Mouse (Mus musculus) neural tube, embryonic 11.5 days (tissue): ENCODE data around the gene Gse1. TPM values are rescaled to one million over a fixed set of nuclear protein-coding genes. Genes with fewer than 3 reads are reported as not detected.

Experiments
- ATAC-seq: fragments of 200-750 bp; cut with Nextera tagmentation; 2 replicates; pipeline ENCODE4 v1.8.0; 2017; ENCODE audit warnings: moderate number of reproducible peaks, mild to moderate bottlenecking, moderate TSS enrichment, moderate library complexity; ENCODE audit not compliant: insufficient read depth, low FRiP score, low TSS enrichment
- DNase-seq: peaks from one replicate; pipeline ENCODE4 v3.0.0-alpha.2; 2015; ENCODE audit warnings: low spot score
- H3K27ac ChIP-seq: fragments of 300-500 bp; sonication (generic); 2 replicates; pipeline ENCODE4 v1.5.1; 2014; ENCODE audit warnings: low read depth, mild to moderate bottlenecking, low read length
- H3K27me3 ChIP-seq: fragments of 300-500 bp; sonication (generic); 2 replicates; pipeline ENCODE4 v1.6.1; 2014; ENCODE audit warnings: mild to moderate bottlenecking, low read length, mixed read lengths; ENCODE audit not compliant: control insufficient read depth, insufficient read depth
- H3K36me3 ChIP-seq: fragments of 300-500 bp; sonication (generic); 2 replicates; pipeline ENCODE4 v1.6.1; 2014; ENCODE audit warnings: mild to moderate bottlenecking, low read length, moderate library complexity, mixed read lengths; ENCODE audit not compliant: control insufficient read depth, insufficient read depth
- H3K4me1 ChIP-seq: fragments of 300-500 bp; sonication (generic); 2 replicates; pipeline ENCODE4 v1.6.1; 2014; ENCODE audit warnings: low read length, mixed read lengths; ENCODE audit not compliant: control insufficient read depth, insufficient read depth
- H3K4me2 ChIP-seq: fragments of 300-500 bp; sonication (generic); 2 replicates; pipeline ENCODE4 v1.6.1; 2014; ENCODE audit warnings: low read depth, mild to moderate bottlenecking, moderate library complexity
- H3K4me3 ChIP-seq: fragments of 300-500 bp; sonication (generic); 2 replicates; pipeline ENCODE4 v1.5.1; 2014; ENCODE audit warnings: low read depth, low read length
- H3K9ac ChIP-seq: fragments of 300-500 bp; sonication (generic); 2 replicates; pipeline ENCODE4 v1.6.1; 2014; ENCODE audit warnings: mild to moderate bottlenecking, low read length
- H3K9me3 ChIP-seq: fragments of 300-500 bp; sonication (generic); 2 replicates; pipeline ENCODE4 v1.6.1; 2016; ENCODE audit warnings: low read length; ENCODE audit not compliant: control insufficient read depth
- WGBS: fragments of 180-500 bp; shearing (Covaris S2); extraction: QIAGEN DNeasy Blood & Tissue Kit; methylation state at CpG from one replicate; pipeline ENCODE4 v1.1.7; 2014; 5-methylcytosine and 5-hydroxymethylcytosine counted together
- polyA plus RNA-seq: library from polyadenylated mRNA; unstranded; fragments of >200 nt; fragmentation: Nextera tagmentation; extraction: Ambion mirVana; gene quantifications from 2 replicates; pipeline ENCODE4 v1.2.1, GENCODE M21; 2014

Gse1 gene
- polyA plus RNA-seq, 1 experiment from 2014 or later: 33.5 TPM

DNA sequence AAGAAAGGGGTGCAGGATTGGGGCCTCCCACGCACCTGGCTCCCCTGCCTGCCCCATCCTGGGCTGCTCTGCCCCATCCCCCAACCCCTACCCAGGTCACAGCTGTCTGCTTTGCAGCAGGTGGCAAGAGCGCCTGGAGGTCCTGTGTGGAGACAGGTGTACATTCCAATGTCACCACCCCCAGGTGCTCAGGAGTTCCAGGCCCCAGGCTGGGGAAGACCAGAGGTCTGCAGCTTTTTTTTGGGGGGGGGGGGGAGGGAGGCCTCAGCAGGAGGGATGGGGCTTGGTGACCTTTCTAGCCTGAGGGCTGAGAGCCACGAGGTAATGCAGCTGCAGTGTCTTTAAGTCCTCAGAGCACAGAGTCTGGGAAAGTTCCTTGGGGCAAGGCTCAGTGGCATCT is 300.1 kb downstream of the Gse1 start:
- no peak overlapping the region for H3K4me2 ChIP-seq
- H3K4me1 ChIP-seq: peaks cover 77% of the 10 kb centered on the region
- WGBS: 3% methylated on average over 2 of the region's 3 CpGs
- ATAC-seq (no peak), DNase-seq (no peak)
- H3K9me3 ChIP-seq: no peaks in the 10 kb centered on the region
- no peak overlapping the region for H3K4me3 ChIP-seq
- no peaks in the 10 kb centered on the region; the same call in 1 of the 2 replicates for H3K36me3 ChIP-seq
- H3K9ac ChIP-seq: no peak overlapping the region
- H3K27me3 ChIP-seq: no peaks in the 10 kb centered on the region
- H3K27ac ChIP-seq: no peak overlapping the region

DNA sequence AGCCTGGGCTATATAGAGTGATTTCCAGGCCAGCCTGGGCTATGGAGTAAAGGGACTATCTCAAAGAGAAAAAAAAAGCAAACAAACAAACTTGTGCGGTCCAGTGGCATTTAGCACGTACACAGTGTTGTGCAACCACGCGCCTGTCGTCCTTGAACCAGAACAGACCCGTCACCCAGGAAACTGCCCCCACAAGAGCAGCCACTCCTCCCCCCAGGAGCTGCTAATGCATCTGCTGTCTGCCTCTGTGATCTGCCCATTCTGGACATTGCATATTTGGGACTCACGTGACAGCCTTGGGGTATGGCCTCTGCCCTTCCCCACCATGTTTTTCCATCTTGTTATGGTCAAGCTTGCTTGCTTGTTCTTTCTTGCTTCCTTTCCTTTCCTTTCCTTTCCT is 301.0 kb downstream of the Gse1 start:
- peaks cover 78% of the 10 kb centered on the region for H3K4me1 ChIP-seq
- no peak overlapping the region for H3K4me2 ChIP-seq
- WGBS: 43% methylated on average over 7 of the region's 7 CpGs
- H3K36me3 ChIP-seq: no peaks in the 10 kb centered on the region; the same call in 1 of the 2 replicates
- H3K27ac ChIP-seq: no peak overlapping the region
- H3K9me3 ChIP-seq: no peaks in the 10 kb centered on the region
- no peak overlapping the region for H3K4me3 ChIP-seq
- DNase-seq (no peak), ATAC-seq (no peak)
- no peaks in the 10 kb centered on the region for H3K27me3 ChIP-seq
- H3K9ac ChIP-seq: no peak overlapping the region

DNA sequence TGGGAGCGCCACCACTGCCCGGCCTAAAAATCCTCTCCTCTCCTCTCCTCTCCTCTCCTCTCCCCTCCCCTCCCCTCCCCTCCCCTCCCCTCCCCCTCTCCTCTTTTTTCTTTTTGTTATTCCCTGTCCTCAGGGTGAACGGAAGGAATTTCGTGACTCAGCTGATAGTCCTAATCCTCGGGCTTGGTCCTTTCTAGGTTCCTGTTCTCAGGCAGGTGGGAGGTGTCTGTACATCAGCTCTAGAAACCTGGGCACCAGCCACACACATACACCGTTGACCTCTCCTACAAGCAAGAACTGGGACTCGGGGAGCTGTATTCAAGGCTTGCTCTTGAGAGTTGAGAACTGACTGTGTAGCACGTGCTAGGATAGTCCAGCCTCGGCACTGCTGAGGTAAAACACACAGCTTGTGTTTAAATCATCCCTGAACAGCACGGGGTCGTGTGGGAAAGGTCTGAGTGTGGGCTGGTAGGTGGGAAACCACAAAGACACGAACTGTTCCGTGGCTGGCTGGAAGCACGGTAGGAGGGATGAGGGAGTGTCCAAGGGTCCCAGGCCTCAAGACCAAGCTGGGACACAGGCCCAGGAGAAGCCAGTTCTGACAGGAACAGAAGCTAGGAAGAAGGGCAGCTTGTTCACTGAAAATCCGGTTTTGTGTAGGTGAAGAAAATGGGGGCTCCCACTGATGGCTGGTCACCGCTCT is 302.8 kb downstream of the Gse1 start:
- 52% methylated on average over 15 of the region's 16 CpGs for WGBS
- Histone ChIP-seq H3K9me3 (no peaks in the 10 kb centered on the region), H3K4me1 (peaks cover 80% of the 10 kb centered on the region), H3K4me2 (no peak overlapping the region; the same call in 1 of the 2 replicates), H3K27me3 (no peaks in the 10 kb centered on the region), H3K4me3 (no peak overlapping the region), H3K27ac (peak overlapping the region; percentile 98), H3K36me3 (no peaks in the 10 kb centered on the region; the same call in 1 of the 2 replicates), H3K9ac (0 out of 2 replicates have a peak overlapping the region, but pooled peaks have one; percentile 11)
- ATAC-seq (no peak), DNase-seq (no peak)

DNA sequence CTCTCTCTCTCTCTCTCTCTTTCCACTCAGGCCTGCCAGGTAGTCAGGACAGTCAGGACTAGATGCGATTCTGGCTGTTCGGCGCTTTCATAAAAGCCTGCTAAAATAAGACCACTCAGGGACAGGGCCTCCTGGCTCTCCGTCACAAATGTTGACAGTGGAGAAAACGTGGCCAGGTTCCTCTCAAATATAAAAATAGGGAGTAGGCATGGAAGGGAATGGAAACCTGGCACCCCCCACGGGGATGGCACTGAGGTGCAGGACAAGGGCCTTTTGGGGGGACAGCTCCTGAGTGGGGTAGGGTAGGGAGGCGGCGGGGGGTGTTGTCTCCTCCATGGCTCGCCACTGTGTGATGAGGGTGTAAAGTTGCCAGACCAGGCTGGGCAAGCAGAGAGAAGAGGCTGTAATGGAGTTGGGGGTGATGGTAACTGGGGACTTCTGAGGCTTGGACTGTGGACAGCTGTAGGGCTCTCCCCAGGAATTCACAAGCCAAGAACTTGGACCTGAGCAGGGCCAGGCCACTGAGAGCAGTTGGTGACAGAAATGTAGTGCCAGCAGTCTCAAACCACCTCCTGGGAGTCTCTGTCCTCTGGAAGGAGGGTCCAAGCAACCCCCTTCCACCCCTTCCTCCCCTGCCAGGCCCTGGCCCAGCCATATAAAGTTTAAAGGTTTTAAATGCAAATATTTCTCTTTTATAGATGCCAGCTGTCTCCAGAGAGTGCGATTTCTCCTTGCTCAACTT is 303.7 kb downstream of the Gse1 start:
- H3K4me1 ChIP-seq: peaks cover 78% of the 10 kb centered on the region
- peak overlapping the region; percentile 42 for H3K9ac ChIP-seq
- ATAC-seq: no peak; the same call in 1 of the 2 replicates
- H3K4me2 ChIP-seq: peak overlapping the region; percentile 29
- H3K27ac ChIP-seq: peak overlapping the region; percentile 98
- no peak for DNase-seq
- H3K4me3 ChIP-seq: no peak overlapping the region
- H3K36me3 ChIP-seq: no peaks in the 10 kb centered on the region; the same call in 1 of the 2 replicates
- WGBS: 47% methylated on average over 10 of the region's 10 CpGs
- H3K9me3 ChIP-seq: no peaks in the 10 kb centered on the region
- H3K27me3 ChIP-seq: no peaks in the 10 kb centered on the region

DNA sequence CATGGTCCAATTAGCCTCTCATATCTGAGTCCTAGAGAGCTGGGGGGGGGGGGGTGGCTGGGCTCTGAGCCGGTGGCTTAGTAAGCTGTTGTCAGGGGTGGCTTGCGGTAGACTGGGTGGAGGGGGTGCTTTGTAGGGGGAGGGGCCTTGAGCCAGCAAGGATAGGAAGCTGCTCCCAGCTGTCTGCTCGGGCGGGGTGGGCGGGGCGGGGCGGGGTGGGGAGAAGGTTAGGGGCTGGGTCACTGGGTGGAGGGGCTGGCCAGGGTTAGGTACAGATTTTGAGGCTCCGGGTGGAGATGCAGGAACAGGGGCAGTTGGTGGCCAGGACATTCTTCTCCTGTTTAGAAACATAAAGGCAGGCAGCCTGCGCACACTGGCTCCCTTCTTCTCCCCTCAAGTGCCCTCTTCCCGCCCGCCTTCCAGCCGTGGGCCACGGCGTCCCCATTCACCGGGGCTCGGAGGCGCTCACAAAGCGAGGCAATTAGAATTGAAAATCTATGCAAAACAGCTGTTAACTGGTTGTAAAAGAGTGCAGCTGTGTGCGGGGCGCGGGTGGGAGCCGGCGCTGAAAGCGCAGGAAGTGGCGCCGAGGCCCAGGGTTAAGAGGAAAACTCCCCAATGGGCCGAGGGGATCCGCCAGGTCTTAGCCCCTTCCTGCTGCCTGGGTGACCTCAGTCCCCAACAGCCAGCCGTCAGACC is 304.4 kb downstream of the Gse1 start:
- WGBS: under 1% methylated on average over 29 of the region's 29 CpGs
- H3K9me3 ChIP-seq: no peaks in the 10 kb centered on the region
- H3K27ac ChIP-seq: peak overlapping the region; percentile 98
- no peaks in the 10 kb centered on the region for H3K27me3 ChIP-seq
- H3K36me3 ChIP-seq: no peaks in the 10 kb centered on the region; the same call in 1 of the 2 replicates
- DNase-seq (peak; percentile 80), ATAC-seq (peak; percentile 43)
- H3K4me1 ChIP-seq: peaks cover 71% of the 10 kb centered on the region
- peak overlapping the region; percentile 43 for H3K4me2 ChIP-seq
- peak overlapping the region; percentile 45 for H3K9ac ChIP-seq
- H3K4me3 ChIP-seq: 0 out of 2 replicates have a peak overlapping the region, but pooled peaks have one; percentile 10

DNA sequence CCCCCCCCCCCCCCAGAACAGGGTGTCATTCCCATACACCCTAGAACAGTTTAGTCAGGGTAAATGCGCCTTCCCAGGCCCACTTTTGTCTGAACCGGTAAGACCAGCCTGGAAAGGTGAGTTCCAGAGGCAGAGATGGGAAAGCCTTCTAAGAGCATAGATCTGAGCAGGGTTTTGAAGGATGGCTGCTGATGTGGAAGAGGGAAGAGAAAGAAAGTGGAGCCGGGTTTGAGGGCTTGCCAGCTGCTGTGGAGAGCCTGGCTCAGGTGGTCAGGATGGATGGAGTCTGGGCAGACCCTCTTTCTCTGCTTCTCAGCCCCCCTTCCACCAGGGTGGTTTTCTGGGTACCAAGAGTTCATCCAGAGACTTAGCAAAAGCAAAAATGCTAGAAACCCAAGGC is 305.1 kb downstream of the Gse1 start:
- Histone ChIP-seq H3K4me1 (peaks cover 70% of the 10 kb centered on the region), H3K9me3 (no peaks in the 10 kb centered on the region), H3K9ac (peak overlapping the region; percentile 45), H3K36me3 (no peaks in the 10 kb centered on the region; the same call in 1 of the 2 replicates), H3K27ac (peak overlapping the region; percentile 98), H3K27me3 (no peaks in the 10 kb centered on the region), H3K4me3 (0 out of 2 replicates have a peak overlapping the region, but pooled peaks have one; percentile 10), H3K4me2 (peak overlapping the region; percentile 43)
- DNase-seq: no peak
- ATAC-seq: no peak
- WGBS: 19% methylated on average over 3 of the region's 3 CpGs

GRCm38 (mm10) chr8:120534080-120534479 is 305.8 kb downstream of the Gse1 start:
- WGBS: 33% methylated on average over 7 of the region's 8 CpGs
- Histone ChIP-seq H3K36me3 (no peaks in the 10 kb centered on the region; the same call in 1 of the 2 replicates), H3K4me2 (peak overlapping the region; percentile 97; the same call in 1 of the 2 replicates), H3K4me3 (no peak overlapping the region), H3K9me3 (no peaks in the 10 kb centered on the region), H3K27me3 (no peaks in the 10 kb centered on the region), H3K9ac (peak overlapping the region; percentile 44), H3K27ac (peak overlapping the region; percentile 98), H3K4me1 (peaks cover 71% of the 10 kb centered on the region)
- no peak for DNase-seq
- ATAC-seq: no peak

- Histone ChIP-seq H3K4me1 (peaks cover 74% of the 10 kb centered on the region), H3K4me2 (peak overlapping the region; percentile 97), H3K9ac (peak overlapping the region; percentile 44; the same call in 1 of the 2 replicates), H3K27me3 (no peaks in the 10 kb centered on the region), H3K36me3 (no peaks in the 10 kb centered on the region; the same call in 1 of the 2 replicates), H3K27ac (peak overlapping the region; percentile 98), H3K9me3 (no peaks in the 10 kb centered on the region), H3K4me3 (no peak overlapping the region)
- DNase-seq (peak; percentile 90), ATAC-seq (peak; percentile 56)
- WGBS: 6% methylated on average over 14 of the region's 14 CpGs
Measured at GRCm38 (mm10) chr8:120534504-120535368, 306.5 kb downstream of the Gse1 start.
